Mouse (Mus musculus): ENCODE measurements at regions not wholly inside any gene's neighbourhood (a gene's known extent, or its start where the extent isn't known, plus 50 kb on each side); places are given as distances from the start of the nearest gene placed in this dataset.

DNA sequence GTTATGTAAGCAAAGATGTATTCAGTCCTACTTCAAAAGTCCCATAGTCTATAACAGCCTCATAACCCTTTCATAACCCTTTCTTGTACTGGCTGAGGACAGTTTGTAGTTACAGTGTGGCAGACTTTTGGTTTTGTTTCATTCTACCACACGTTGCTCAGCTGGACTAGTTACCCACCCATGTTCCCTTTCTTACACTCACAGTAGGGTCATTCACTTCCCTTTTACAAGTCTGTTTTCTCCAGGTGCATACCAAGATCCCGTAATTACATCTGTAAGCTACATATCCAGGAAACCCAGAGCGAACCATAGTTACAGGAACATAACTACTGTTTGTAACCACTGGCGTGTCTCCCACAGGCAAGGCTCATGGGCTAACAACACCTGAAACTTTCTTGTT lies 72.1 kb upstream of the Gm14444 start:
- no peak overlapping the region for H3K27ac ChIP-seq (ENCODE audit: low read length)
- H3K36me3 ChIP-seq (ENCODE audit: control insufficient read depth, insufficient read depth) = no peaks in the 10 kb centered on the region
- no peak for ATAC-seq (replicated peaks; ENCODE audit: extremely low read depth, insufficient read depth, low FRiP score)
- H3K27me3 ChIP-seq (ENCODE audit: control insufficient read depth, insufficient read depth, low read length) = no peaks in the 10 kb centered on the region
- H3K4me1 ChIP-seq (ENCODE audit: control insufficient read depth, insufficient read depth, low read length) = no peaks in the 10 kb centered on the region
- no peak overlapping the region for H3K4me2 ChIP-seq (ENCODE audit: low read depth, low read length)
- H3K9ac ChIP-seq (ENCODE audit: low read length) = no peak overlapping the region
- no peak overlapping the region for H3K4me3 ChIP-seq (ENCODE audit: low read length)
- WGBS = 74% methylated on average over 4 of the region's 4 CpGs
- no peaks in the 10 kb centered on the region for H3K9me3 ChIP-seq (replicated peaks; ENCODE audit: control insufficient read depth, low read length)

DNA sequence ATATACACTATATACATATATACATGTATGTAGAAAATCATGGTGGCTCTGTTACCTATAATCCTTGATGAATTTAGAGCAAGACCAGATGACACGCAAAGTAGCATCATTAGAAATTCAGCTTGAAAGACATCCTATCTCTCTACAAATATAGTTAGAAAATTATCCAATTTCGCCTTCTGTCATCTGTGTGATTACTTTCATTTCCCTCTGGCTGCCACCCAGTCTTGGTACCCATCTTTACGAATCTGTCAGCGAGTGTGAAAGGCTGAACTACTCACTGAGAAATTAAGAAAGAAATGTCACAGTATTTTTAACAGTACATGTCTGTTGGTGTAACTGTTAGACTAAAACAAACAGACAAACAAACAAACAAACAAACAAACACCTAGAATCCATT lies 67.8 kb upstream of the Gm14444 start:
- ATAC-seq (replicated peaks; ENCODE audit: extremely low read depth, insufficient read depth, low FRiP score) = no peak
- WGBS = 87% methylated on average over 4 of the region's 4 CpGs
- H3K4me3 ChIP-seq (ENCODE audit: low read length) = no peak overlapping the region
- H3K27ac ChIP-seq (ENCODE audit: low read length) = no peak overlapping the region
- H3K9me3 ChIP-seq (replicated peaks; ENCODE audit: control insufficient read depth, low read length) = no peaks in the 10 kb centered on the region
- no peaks in the 10 kb centered on the region for H3K27me3 ChIP-seq (ENCODE audit: control insufficient read depth, insufficient read depth, low read length)
- no peak overlapping the region for H3K9ac ChIP-seq (ENCODE audit: low read length)
- no peak overlapping the region for H3K4me2 ChIP-seq (ENCODE audit: low read depth, low read length)
- no peaks in the 10 kb centered on the region for H3K36me3 ChIP-seq (ENCODE audit: control insufficient read depth, insufficient read depth)
- H3K4me1 ChIP-seq (ENCODE audit: control insufficient read depth, insufficient read depth, low read length) = no peaks in the 10 kb centered on the region

GRCm38 (mm10) chr2:174948106-174948505 lies 61.9 kb upstream of the Gm14444 start:
- no peak overlapping the region for H3K4me3 ChIP-seq (ENCODE audit: low read length)
- H3K9me3 ChIP-seq (replicated peaks; ENCODE audit: control insufficient read depth, low read length) = no peaks in the 10 kb centered on the region
- H3K27me3 ChIP-seq (ENCODE audit: control insufficient read depth, insufficient read depth, low read length) = no peaks in the 10 kb centered on the region
- no peak overlapping the region for H3K27ac ChIP-seq (ENCODE audit: low read length)
- no peak overlapping the region for H3K4me2 ChIP-seq (ENCODE audit: low read depth, low read length)
- ATAC-seq (replicated peaks; ENCODE audit: extremely low read depth, insufficient read depth, low FRiP score) = no peak
- H3K9ac ChIP-seq (ENCODE audit: low read length) = no peak overlapping the region
- no peaks in the 10 kb centered on the region for H3K36me3 ChIP-seq (ENCODE audit: control insufficient read depth, insufficient read depth)
- no peaks in the 10 kb centered on the region for H3K4me1 ChIP-seq (ENCODE audit: control insufficient read depth, insufficient read depth, low read length)
- 75% methylated on average over 8 of the region's 8 CpGs for WGBS

All from heart, embryonic 16.5 days (tissue).